Mouse (Mus musculus) hindbrain, postnatal 0 days (tissue): ENCODE results near the gene Myocd. TPM values are rescaled to one million over a fixed set of nuclear protein-coding genes. Genes with fewer than 3 reads are reported as not detected.
A peak's percentile ranks its signal among the peaks of the same experiment; 100 is the strongest.

Experiments used
- ATAC-seq: fragments of 200-750 bp; cut with Nextera tagmentation; 2 replicates; pipeline ENCODE4 v1.8.0; 2017; ENCODE audit warnings: mild to moderate bottlenecking, moderate TSS enrichment, moderate library complexity
- DNase-seq: peaks from one replicate; pipeline ENCODE4 v3.0.0-alpha.2; 2015; ENCODE audit warnings: low spot score
- H3K27ac ChIP-seq: fragments of 300-500 bp; sonication (generic); 2 replicates; pipeline ENCODE4 v1.5.1; 2014; ENCODE audit warnings: mild to moderate bottlenecking
- H3K27me3 ChIP-seq: fragments of 300-500 bp; sonication (generic); 2 replicates; pipeline ENCODE4 v1.6.1; 2014; ENCODE audit warnings: low read length, mixed read lengths; ENCODE audit not compliant: insufficient read depth
- H3K36me3 ChIP-seq: fragments of 300-500 bp; sonication (generic); 2 replicates; pipeline ENCODE4 v1.6.1; 2014; ENCODE audit warnings: low read length, mixed read lengths; ENCODE audit not compliant: insufficient read depth
- H3K4me1 ChIP-seq: fragments of 300-500 bp; sonication (generic); 2 replicates; pipeline ENCODE4 v1.6.1; 2014; ENCODE audit warnings: antibody characterized with exemption, low read length, mixed read lengths; ENCODE audit not compliant: insufficient read depth
- H3K4me2 ChIP-seq: fragments of 300-500 bp; sonication (generic); 2 replicates; pipeline ENCODE4 v1.6.1; 2014; ENCODE audit warnings: low read depth, mild to moderate bottlenecking, low read length, moderate library complexity, mixed read lengths
- H3K4me3 ChIP-seq: fragments of 300-500 bp; sonication (generic); 2 replicates; pipeline ENCODE4 v1.5.1; 2014; ENCODE audit warnings: low read length
- H3K9ac ChIP-seq: fragments of 300-500 bp; sonication (generic); replicated peaks from 2 replicates; pipeline ENCODE4 v1.6.1; 2014; ENCODE audit warnings: mild to moderate bottlenecking, low read length, moderate library complexity, mixed read lengths
- H3K9me3 ChIP-seq: fragments of 300-500 bp; sonication (generic); 2 replicates; pipeline ENCODE4 v1.6.1; 2016; ENCODE audit warnings: low read length, mixed read lengths
- CTCF ChIP-seq: IDR thresholded peaks from 2 replicates; pipeline ENCODE4 v1.5.1; 2016; ENCODE audit warnings: antibody characterized with exemption, control low read depth, low read depth
- WGBS: fragments of 180-500 bp; shearing (Covaris S2); extraction: QIAGEN DNeasy Blood & Tissue Kit; methylation state at CpG from one replicate; pipeline ENCODE4 v1.1.7; 2014; 5-methylcytosine and 5-hydroxymethylcytosine counted together
- polyA plus RNA-seq: library from polyadenylated mRNA; unstranded; fragments of >200 nt; fragmentation: Nextera tagmentation; extraction: Ambion mirVana; gene quantifications from 2 replicates; pipeline ENCODE4 v1.2.1, GENCODE M21; 2015
- total RNA-seq: library from RNA; depleted of rRNA; stranded (reverse); fragments of >200 nt; gene quantifications from 2 replicates; pipeline ENCODE4 v1.2.3, GENCODE M21; 2014; rRNA removed

Myocd gene
- total and polyA plus RNA-seq, 2 experiments from 2014 or later, result 0.53 to 0.94 TPM

- TF ChIP-seq CTCF, result peak; percentile 39; the same call in 1 of the 2 replicates
- DNase-seq (no peak), ATAC-seq (no peak)
- no peak overlapping the region for H3K9ac ChIP-seq
- H3K4me1 ChIP-seq, result 0 out of 2 replicates have a peak, but pooled peaks cover 7% of the 10 kb centered on the region
- 90% methylated on average over 4 of the region's 4 CpGs for WGBS
- no peak overlapping the region for H3K27ac ChIP-seq
- no peaks in the 10 kb centered on the region for H3K27me3 ChIP-seq
- no peaks in the 10 kb centered on the region for H3K36me3 ChIP-seq
- H3K4me2 ChIP-seq, result no peak overlapping the region
- no peak overlapping the region for H3K4me3 ChIP-seq
- H3K9me3 ChIP-seq, result no peaks in the 10 kb centered on the region
Measured at GRCm38 (mm10) chr11:65129110-65129509, 140.7 kb downstream of the Myocd start.

- Histone ChIP-seq H3K4me2 (no peak overlapping the region), H3K27me3 (no peaks in the 10 kb centered on the region), H3K27ac (no peak overlapping the region), H3K9me3 (no peaks in the 10 kb centered on the region), H3K36me3 (no peaks in the 10 kb centered on the region), H3K9ac (no peak overlapping the region), H3K4me3 (no peak overlapping the region), H3K4me1 (0 out of 2 replicates have a peak, but pooled peaks cover 7% of the 10 kb centered on the region)
- ATAC-seq (no peak), DNase-seq (no peak)
- TF ChIP-seq CTCF, result no peak
- 73% methylated on average over 4 of the region's 4 CpGs for WGBS
Measured at GRCm38 (mm10) chr11:65128666-65129065, 141.1 kb downstream of the Myocd start.

GRCm38 (mm10) chr11:65126566-65126965 is 143.2 kb downstream of the Myocd start:
- H3K4me1 ChIP-seq, result 0 out of 2 replicates have a peak, but pooled peaks cover 7% of the 10 kb centered on the region
- ATAC-seq (no peak), DNase-seq (no peak)
- 0 out of 2 replicates have a peak overlapping the region, but pooled peaks have one; percentile 15 for H3K9ac ChIP-seq
- no peak overlapping the region for H3K4me2 ChIP-seq
- no peaks in the 10 kb centered on the region for H3K36me3 ChIP-seq
- no peak for TF ChIP-seq CTCF
- H3K9me3 ChIP-seq, result no peaks in the 10 kb centered on the region
- 48% methylated on average over 9 of the region's 9 CpGs for WGBS
- H3K4me3 ChIP-seq, result no peak overlapping the region
- no peaks in the 10 kb centered on the region for H3K27me3 ChIP-seq
- peak overlapping the region; percentile 41; the same call in 1 of the 2 replicates for H3K27ac ChIP-seq

Other genes starting within 250 kb of the Myocd start
- 0.94 and 3.2 TPM in 2 replicates for gene 1700086D15Rik, start 110.1 kb downstream of the Myocd start, total RNA-seq
- 0.39 and 0.59 TPM in 2 replicates for gene 1700086D15Rik, start 110.1 kb downstream of the Myocd start, polyA plus RNA-seq
- 40.7 and 43.1 TPM in 2 replicates for gene Arhgap44, start 107.0 kb downstream of the Myocd start, total RNA-seq
- 21.3 and 23.0 TPM in 2 replicates for gene Arhgap44, start 107.0 kb downstream of the Myocd start, polyA plus RNA-seq